Mouse (Mus musculus): ENCODE measurements at regions not wholly inside any gene's neighbourhood (a gene's known extent, or its start where the extent isn't known, plus 50 kb on each side); places are given as distances from the start of the nearest gene placed in this dataset.

DNA sequence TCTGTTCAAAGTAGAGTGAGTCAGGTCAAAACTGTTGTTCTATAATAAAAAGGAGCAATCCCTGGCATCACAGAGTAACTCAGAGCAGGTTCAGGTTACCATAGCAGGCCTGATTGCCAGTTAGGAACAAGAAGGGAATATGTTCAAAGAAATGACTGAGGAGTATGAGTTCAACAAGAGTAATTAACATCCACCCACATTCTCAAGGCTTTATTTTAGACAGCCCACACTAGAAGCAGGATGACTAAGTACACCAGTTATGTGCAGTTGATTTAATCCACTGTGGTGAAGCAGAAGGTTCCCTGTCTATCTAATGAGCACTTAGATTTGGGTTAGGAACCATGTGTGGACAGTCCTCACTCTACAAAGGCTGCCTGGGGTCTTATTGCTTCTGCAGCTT, 158.5 kb upstream of the Slc39a10 start:
- H3K9ac ChIP-seq = no peak overlapping the region
- H3K4me1 ChIP-seq = no peaks in the 10 kb centered on the region
- H3K36me3 ChIP-seq = no peaks in the 10 kb centered on the region
- H3K4me2 ChIP-seq (replicated peaks) = no peak overlapping the region
- no peaks in the 10 kb centered on the region for H3K27me3 ChIP-seq (replicated peaks)
- no peak overlapping the region for H3K4me3 ChIP-seq
- H3K9me3 ChIP-seq = no peaks in the 10 kb centered on the region
- ATAC-seq (ENCODE audit: low FRiP score, low read depth) = no peak
- H3K27ac ChIP-seq = no peak overlapping the region

- no peak overlapping the region for H3K27ac ChIP-seq
- no peaks in the 10 kb centered on the region for H3K4me1 ChIP-seq
- no peak for ATAC-seq (ENCODE audit: low FRiP score, low read depth)
- H3K9ac ChIP-seq = no peak overlapping the region
- 81% methylated on average over 1 of the region's 1 CpGs for WGBS
- H3K36me3 ChIP-seq = no peaks in the 10 kb centered on the region
- no peak overlapping the region for H3K4me3 ChIP-seq
- H3K27me3 ChIP-seq (replicated peaks) = no peaks in the 10 kb centered on the region
- no peaks in the 10 kb centered on the region for H3K9me3 ChIP-seq
- H3K4me2 ChIP-seq (replicated peaks) = no peak overlapping the region
Measured at GRCm38 (mm10) chr1:47050492-47050891, 157.8 kb upstream of the Slc39a10 start.

- Histone ChIP-seq H3K27me3 (replicated peaks) (no peaks in the 10 kb centered on the region), H3K4me3 (no peak overlapping the region), H3K27ac (no peak overlapping the region), H3K9me3 (no peaks in the 10 kb centered on the region), H3K36me3 (no peaks in the 10 kb centered on the region), H3K4me2 (replicated peaks) (no peak overlapping the region), H3K9ac (no peak overlapping the region), H3K4me1 (no peaks in the 10 kb centered on the region)
- no peak for ATAC-seq (ENCODE audit: low FRiP score, low read depth)
- WGBS = 74% methylated on average over 2 of the region's 2 CpGs
Measured at GRCm38 (mm10) chr1:47037576-47037975, 144.9 kb upstream of the Slc39a10 start.

- no peak for ATAC-seq (ENCODE audit: low FRiP score, low read depth)
- Histone ChIP-seq H3K36me3 (no peaks in the 10 kb centered on the region), H3K4me1 (no peaks in the 10 kb centered on the region), H3K27ac (no peak overlapping the region), H3K4me2 (replicated peaks) (no peak overlapping the region), H3K9me3 (no peaks in the 10 kb centered on the region), H3K4me3 (no peak overlapping the region), H3K27me3 (replicated peaks) (no peaks in the 10 kb centered on the region), H3K9ac (no peak overlapping the region)
- WGBS = 8% methylated on average over 1 of the region's 1 CpGs
Measured at GRCm38 (mm10) chr1:47019356-47019755, 126.7 kb upstream of the Slc39a10 start.

DNA sequence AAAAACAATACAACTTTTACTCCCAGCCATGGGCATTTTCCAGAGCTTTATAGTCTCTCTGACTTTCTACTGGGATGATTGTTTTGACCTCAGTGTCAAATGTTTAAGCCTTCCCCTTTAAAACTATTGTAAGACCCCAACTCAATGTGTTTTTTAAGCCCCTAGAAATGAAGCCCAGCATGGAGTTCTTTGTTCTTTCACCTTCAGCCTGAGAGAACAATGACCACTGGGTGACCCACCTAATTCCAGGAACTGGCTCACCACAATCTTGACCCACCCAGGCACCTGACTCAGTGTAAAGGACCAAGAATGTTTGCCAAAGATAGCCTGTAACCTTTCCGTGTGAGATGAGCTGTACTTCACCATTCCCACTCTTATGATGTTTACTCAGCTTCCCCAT, 121.9 kb upstream of the Slc39a10 start:
- H3K9me3 ChIP-seq = no peaks in the 10 kb centered on the region
- H3K9ac ChIP-seq = no peak overlapping the region
- no peaks in the 10 kb centered on the region for H3K36me3 ChIP-seq
- no peaks in the 10 kb centered on the region for H3K27me3 ChIP-seq (replicated peaks)
- no peak overlapping the region for H3K4me3 ChIP-seq
- no peaks in the 10 kb centered on the region for H3K4me1 ChIP-seq
- no peak overlapping the region for H3K27ac ChIP-seq
- H3K4me2 ChIP-seq (replicated peaks) = no peak overlapping the region
- 93% methylated on average over 1 of the region's 1 CpGs for WGBS
- no peak for ATAC-seq (ENCODE audit: low FRiP score, low read depth)

DNA sequence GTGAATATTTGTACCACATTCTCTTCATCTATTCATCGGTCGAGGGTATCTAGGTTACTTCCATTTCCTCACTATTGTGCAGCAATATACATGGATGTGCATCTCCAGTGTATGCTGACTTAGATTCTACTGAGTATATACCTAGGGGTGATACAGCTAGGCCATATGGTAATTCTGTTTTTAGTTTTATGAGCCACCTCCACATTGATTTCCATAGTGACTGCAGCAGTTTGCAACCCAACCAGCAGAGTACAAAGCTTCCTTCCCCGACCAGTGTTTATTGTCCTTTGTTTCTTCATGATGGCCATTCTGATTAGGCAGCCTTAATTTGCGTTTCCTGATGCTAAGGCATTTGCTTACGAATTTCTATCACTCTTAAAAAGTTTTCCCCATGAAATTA, 111.1 kb upstream of the Slc39a10 start:
- H3K4me3 ChIP-seq = no peak overlapping the region
- no peak for ATAC-seq (ENCODE audit: low FRiP score, low read depth)
- H3K9ac ChIP-seq = no peak overlapping the region
- no peak overlapping the region for H3K4me2 ChIP-seq (replicated peaks)
- no peaks in the 10 kb centered on the region for H3K27me3 ChIP-seq (replicated peaks)
- H3K9me3 ChIP-seq = no peaks in the 10 kb centered on the region
- H3K4me1 ChIP-seq = no peaks in the 10 kb centered on the region
- WGBS = 68% methylated on average over 5 of the region's 5 CpGs
- no peaks in the 10 kb centered on the region for H3K36me3 ChIP-seq
- no peak overlapping the region for H3K27ac ChIP-seq

GRCm38 (mm10) chr1:46999337-46999736, 106.7 kb upstream of the Slc39a10 start:
- H3K4me3 ChIP-seq = no peak overlapping the region
- H3K27me3 ChIP-seq (replicated peaks) = no peaks in the 10 kb centered on the region
- no peak overlapping the region for H3K9ac ChIP-seq
- 82% methylated on average over 3 of the region's 3 CpGs for WGBS
- no peaks in the 10 kb centered on the region for H3K4me1 ChIP-seq
- H3K9me3 ChIP-seq = no peaks in the 10 kb centered on the region
- H3K27ac ChIP-seq = no peak overlapping the region
- no peaks in the 10 kb centered on the region for H3K36me3 ChIP-seq
- no peak overlapping the region for H3K4me2 ChIP-seq (replicated peaks)
- ATAC-seq (ENCODE audit: low FRiP score, low read depth) = no peak

DNA sequence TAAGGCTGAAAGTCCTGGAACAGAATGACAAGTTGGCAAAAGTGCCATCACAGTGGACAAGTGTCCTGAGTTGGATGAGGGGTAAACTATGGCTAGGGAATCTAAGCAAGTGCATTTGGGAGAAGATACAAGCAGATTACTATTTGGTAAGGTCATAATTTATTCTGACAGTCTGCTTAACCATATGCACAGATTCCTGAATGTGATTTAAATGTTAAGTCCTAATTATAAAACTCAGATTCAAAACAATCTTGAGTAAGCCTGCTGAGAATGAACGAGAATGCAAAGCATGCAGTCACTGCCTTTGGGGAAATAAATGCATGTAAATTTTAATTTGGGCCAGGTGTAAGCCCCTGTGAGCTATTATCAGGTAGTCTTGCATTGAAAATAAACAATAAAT, 93.3 kb upstream of the Slc39a10 start:
- Histone ChIP-seq H3K4me3 (no peak overlapping the region), H3K4me1 (no peaks in the 10 kb centered on the region), H3K36me3 (no peaks in the 10 kb centered on the region), H3K27me3 (replicated peaks) (no peaks in the 10 kb centered on the region), H3K4me2 (replicated peaks) (no peak overlapping the region), H3K9me3 (no peaks in the 10 kb centered on the region), H3K27ac (no peak overlapping the region), H3K9ac (no peak overlapping the region)
- ATAC-seq (ENCODE audit: low FRiP score, low read depth) = no peak
- WGBS = 82% methylated on average over 1 of the region's 1 CpGs

DNA sequence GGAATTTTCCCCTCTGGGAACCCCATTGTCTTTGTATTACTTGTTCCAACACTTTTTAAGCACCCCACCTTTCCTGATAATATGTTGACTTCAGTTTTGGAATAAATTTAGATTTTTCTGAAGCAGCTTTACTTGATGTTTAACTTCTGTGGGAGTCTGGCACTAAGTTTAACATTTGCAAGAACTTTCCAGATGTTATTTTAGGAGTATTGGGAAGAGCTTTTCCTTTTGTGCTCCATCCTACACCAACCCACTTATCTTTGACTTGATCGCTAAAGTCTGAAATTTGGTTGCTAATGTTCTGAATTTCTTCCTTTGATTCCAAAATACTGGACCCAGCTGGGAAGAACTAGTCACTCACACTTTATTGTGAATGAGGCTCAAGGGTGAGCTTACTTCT, 90.4 kb upstream of the Slc39a10 start:
- no peak overlapping the region for H3K4me3 ChIP-seq
- H3K9me3 ChIP-seq = peaks cover 11% of the 10 kb centered on the region
- no peaks in the 10 kb centered on the region for H3K4me1 ChIP-seq
- no peak overlapping the region for H3K9ac ChIP-seq
- 90% methylated on average over 1 of the region's 1 CpGs for WGBS
- no peak overlapping the region for H3K27ac ChIP-seq
- no peak for ATAC-seq (ENCODE audit: low FRiP score, low read depth)
- no peak overlapping the region for H3K4me2 ChIP-seq (replicated peaks)
- H3K27me3 ChIP-seq (replicated peaks) = no peaks in the 10 kb centered on the region
- H3K36me3 ChIP-seq = no peaks in the 10 kb centered on the region

- no peaks in the 10 kb centered on the region for H3K9me3 ChIP-seq
- H3K9ac ChIP-seq = no peak overlapping the region
- H3K4me3 ChIP-seq = no peak overlapping the region
- WGBS = 74% methylated on average over 3 of the region's 3 CpGs
- no peaks in the 10 kb centered on the region for H3K4me1 ChIP-seq
- H3K36me3 ChIP-seq = no peaks in the 10 kb centered on the region
- H3K27me3 ChIP-seq (replicated peaks) = no peaks in the 10 kb centered on the region
- H3K27ac ChIP-seq = no peak overlapping the region
- H3K4me2 ChIP-seq (replicated peaks) = no peak overlapping the region
- no peak for ATAC-seq (ENCODE audit: low FRiP score, low read depth)
Measured at GRCm38 (mm10) chr1:46970470-46970869, 77.8 kb upstream of the Slc39a10 start.

- Histone ChIP-seq H3K4me2 (replicated peaks) (no peak overlapping the region), H3K36me3 (no peaks in the 10 kb centered on the region), H3K4me3 (no peak overlapping the region), H3K9me3 (no peaks in the 10 kb centered on the region), H3K9ac (no peak overlapping the region), H3K27ac (no peak overlapping the region), H3K27me3 (replicated peaks) (no peaks in the 10 kb centered on the region), H3K4me1 (no peaks in the 10 kb centered on the region)
- no peak for ATAC-seq (ENCODE audit: low FRiP score, low read depth)
- 68% methylated on average over 3 of the region's 3 CpGs for WGBS
Measured at GRCm38 (mm10) chr1:46968361-46968760, 75.7 kb upstream of the Slc39a10 start.

GRCm38 (mm10) chr1:46966917-46967266, 74.2 kb upstream of the Slc39a10 start:
- no peak overlapping the region for H3K4me3 ChIP-seq
- H3K36me3 ChIP-seq = no peaks in the 10 kb centered on the region
- no peak overlapping the region for H3K27ac ChIP-seq
- H3K4me2 ChIP-seq (replicated peaks) = no peak overlapping the region
- H3K9ac ChIP-seq = no peak overlapping the region
- WGBS = 69% methylated on average over 3 of the region's 3 CpGs
- ATAC-seq (ENCODE audit: low FRiP score, low read depth) = no peak
- H3K27me3 ChIP-seq (replicated peaks) = no peaks in the 10 kb centered on the region
- no peaks in the 10 kb centered on the region for H3K4me1 ChIP-seq
- no peaks in the 10 kb centered on the region for H3K9me3 ChIP-seq

- Histone ChIP-seq H3K4me2 (replicated peaks) (no peak overlapping the region), H3K9me3 (no peaks in the 10 kb centered on the region), H3K4me1 (no peaks in the 10 kb centered on the region), H3K4me3 (no peak overlapping the region), H3K9ac (no peak overlapping the region), H3K27ac (no peak overlapping the region), H3K27me3 (replicated peaks) (no peaks in the 10 kb centered on the region), H3K36me3 (no peaks in the 10 kb centered on the region)
- no peak for ATAC-seq (ENCODE audit: low FRiP score, low read depth)
- WGBS = 67% methylated on average over 5 of the region's 5 CpGs
Measured at GRCm38 (mm10) chr1:46965996-46966916, 73.6 kb upstream of the Slc39a10 start.
